Mouse (Mus musculus) splenic B cell, adult 2 months (primary cell): Measurements from ENCODE around the gene Tenm4.

ENCODE experiments used
- DNase-seq: peaks from one replicate; pipeline ENCODE4 v3.0.0-alpha.2; 2011; ENCODE audit warnings: low read depth, low spot score
- H3K27me3 ChIP-seq: 2 replicates; pipeline ENCODE4 v1.6.1; 2012; ENCODE audit warnings: mild to moderate bottlenecking, low read length, moderate library complexity, mixed read lengths; ENCODE audit not compliant: control insufficient read depth, poor library complexity, insufficient read depth, severe bottlenecking
- H3K36me3 ChIP-seq: 2 replicates; pipeline ENCODE4 v1.6.1; 2012; ENCODE audit warnings: mild to moderate bottlenecking, low read length, moderate library complexity, mixed read lengths; ENCODE audit not compliant: control insufficient read depth, poor library complexity, insufficient read depth, severe bottlenecking

The Tenm4 gene

DNA sequence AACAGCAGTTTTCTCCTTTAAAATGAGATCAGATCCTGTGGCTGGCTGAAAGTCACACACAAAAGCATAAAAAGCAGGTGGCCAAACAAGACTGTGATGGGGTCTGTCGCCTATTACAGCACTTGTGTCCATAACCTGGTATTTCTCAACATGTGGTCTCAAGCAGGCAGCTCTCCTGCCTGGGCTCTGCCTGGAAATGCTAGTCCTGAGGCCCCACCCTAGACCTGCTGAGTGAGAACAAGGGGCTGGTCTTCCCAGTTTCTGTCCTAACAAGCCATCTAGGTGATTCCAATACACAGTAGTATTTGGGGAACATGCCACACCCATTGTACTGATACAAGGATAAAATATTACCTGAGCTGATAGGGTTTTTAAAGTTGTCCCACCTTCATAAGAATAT, 73.8 kb downstream of the Tenm4 start:
- DNase-seq, result no peak
- Histone ChIP-seq H3K27me3 (no peaks in the 10 kb centered on the region), H3K36me3 (no peaks in the 10 kb centered on the region)

- H3K36me3 ChIP-seq, result no peaks in the 10 kb centered on the region
- no peak for DNase-seq
- no peaks in the 10 kb centered on the region for H3K27me3 ChIP-seq
Measured at GRCm38 (mm10) chr7:96259630-96260029, 88.6 kb downstream of the Tenm4 start.

GRCm38 (mm10) chr7:96262182-96262581, 91.1 kb downstream of the Tenm4 start:
- Histone ChIP-seq H3K36me3 (no peaks in the 10 kb centered on the region), H3K27me3 (no peaks in the 10 kb centered on the region)
- DNase-seq, result no peak

DNA sequence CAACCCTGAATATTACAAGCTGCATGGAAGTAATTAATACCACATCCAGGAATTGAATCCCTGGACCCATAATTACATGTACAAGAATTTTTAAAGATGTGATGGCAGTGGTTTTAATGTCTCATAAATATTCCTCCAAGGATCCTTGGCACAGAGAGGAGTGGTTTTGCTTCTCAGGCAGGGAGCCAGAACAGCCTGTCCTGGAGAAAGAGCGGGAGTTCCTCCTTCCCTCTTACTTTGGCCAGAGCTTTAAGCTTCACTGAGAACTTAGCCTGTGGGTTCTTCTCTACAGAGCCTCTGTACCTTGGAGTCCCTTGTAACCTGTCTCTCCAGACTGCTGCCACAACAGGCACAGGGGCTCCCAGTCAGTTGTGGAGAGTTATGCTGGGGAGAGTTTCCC, 94.9 kb downstream of the Tenm4 start:
- H3K27me3 ChIP-seq, result no peaks in the 10 kb centered on the region
- H3K36me3 ChIP-seq, result no peaks in the 10 kb centered on the region
- no peak for DNase-seq

GRCm38 (mm10) chr7:96267266-96267665, 96.2 kb downstream of the Tenm4 start:
- no peaks in the 10 kb centered on the region for H3K36me3 ChIP-seq
- no peak for DNase-seq
- no peaks in the 10 kb centered on the region for H3K27me3 ChIP-seq

DNA sequence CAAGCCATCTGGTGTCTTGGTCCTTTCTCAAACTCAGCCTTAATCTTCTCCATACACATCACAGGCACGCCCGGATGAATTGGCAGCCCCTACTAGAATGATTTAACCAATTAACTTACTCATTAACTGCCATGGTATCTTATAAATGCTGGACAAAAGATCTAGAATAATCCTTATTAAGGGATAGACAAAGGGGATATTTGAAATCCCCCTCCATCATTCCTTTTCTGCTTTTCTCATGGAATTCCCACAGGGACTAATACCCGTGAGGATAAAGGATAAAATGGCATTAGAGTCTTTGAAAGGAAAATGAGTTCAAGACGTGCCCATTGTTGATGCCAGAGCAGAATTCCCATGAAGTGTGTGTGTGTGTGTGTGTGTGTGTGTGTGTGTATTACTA, 99.6 kb downstream of the Tenm4 start:
- no peaks in the 10 kb centered on the region for H3K27me3 ChIP-seq
- no peak for DNase-seq
- H3K36me3 ChIP-seq, result no peaks in the 10 kb centered on the region

DNA sequence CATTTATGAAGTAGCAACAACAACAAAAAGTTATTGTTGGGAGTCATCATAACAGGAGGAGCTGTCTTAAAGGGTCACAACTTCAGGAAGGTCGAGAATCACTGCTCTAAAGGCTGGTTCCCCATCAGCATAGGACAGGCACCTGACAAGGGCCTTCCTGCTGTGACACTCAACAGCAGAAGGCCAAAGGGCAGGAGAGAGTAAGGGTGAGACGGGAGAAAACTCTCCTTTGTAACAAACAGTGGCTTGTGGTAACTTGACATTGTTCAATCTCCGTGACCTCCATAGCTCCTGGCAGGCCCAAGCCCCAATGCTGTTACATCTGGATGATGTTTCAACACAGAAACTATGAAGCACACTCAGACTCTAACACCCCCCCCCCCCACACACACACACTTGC, 101.0 kb downstream of the Tenm4 start:
- no peaks in the 10 kb centered on the region for H3K36me3 ChIP-seq
- H3K27me3 ChIP-seq, result no peaks in the 10 kb centered on the region
- DNase-seq, result no peak

GRCm38 (mm10) chr7:96274486-96274885, 103.4 kb downstream of the Tenm4 start:
- Histone ChIP-seq H3K27me3 (no peaks in the 10 kb centered on the region), H3K36me3 (no peaks in the 10 kb centered on the region)
- DNase-seq, result no peak

- Histone ChIP-seq H3K36me3 (no peaks in the 10 kb centered on the region), H3K27me3 (no peaks in the 10 kb centered on the region)
- no peak for DNase-seq
Measured at GRCm38 (mm10) chr7:96277550-96277949, 106.5 kb downstream of the Tenm4 start.

GRCm38 (mm10) chr7:96278378-96278777, 107.3 kb downstream of the Tenm4 start:
- DNase-seq, result no peak
- no peaks in the 10 kb centered on the region for H3K36me3 ChIP-seq
- H3K27me3 ChIP-seq, result no peaks in the 10 kb centered on the region

- no peaks in the 10 kb centered on the region for H3K36me3 ChIP-seq
- H3K27me3 ChIP-seq, result no peaks in the 10 kb centered on the region
- no peak for DNase-seq
Measured at GRCm38 (mm10) chr7:96280795-96281194, 109.7 kb downstream of the Tenm4 start.

- Histone ChIP-seq H3K27me3 (no peaks in the 10 kb centered on the region), H3K36me3 (no peaks in the 10 kb centered on the region)
- DNase-seq, result no peak
Measured at GRCm38 (mm10) chr7:96290576-96290975, 119.5 kb downstream of the Tenm4 start.

GRCm38 (mm10) chr7:96295959-96296358, 124.9 kb downstream of the Tenm4 start:
- DNase-seq, result peak; percentile 3
- no peaks in the 10 kb centered on the region for H3K27me3 ChIP-seq
- H3K36me3 ChIP-seq, result no peaks in the 10 kb centered on the region

DNA sequence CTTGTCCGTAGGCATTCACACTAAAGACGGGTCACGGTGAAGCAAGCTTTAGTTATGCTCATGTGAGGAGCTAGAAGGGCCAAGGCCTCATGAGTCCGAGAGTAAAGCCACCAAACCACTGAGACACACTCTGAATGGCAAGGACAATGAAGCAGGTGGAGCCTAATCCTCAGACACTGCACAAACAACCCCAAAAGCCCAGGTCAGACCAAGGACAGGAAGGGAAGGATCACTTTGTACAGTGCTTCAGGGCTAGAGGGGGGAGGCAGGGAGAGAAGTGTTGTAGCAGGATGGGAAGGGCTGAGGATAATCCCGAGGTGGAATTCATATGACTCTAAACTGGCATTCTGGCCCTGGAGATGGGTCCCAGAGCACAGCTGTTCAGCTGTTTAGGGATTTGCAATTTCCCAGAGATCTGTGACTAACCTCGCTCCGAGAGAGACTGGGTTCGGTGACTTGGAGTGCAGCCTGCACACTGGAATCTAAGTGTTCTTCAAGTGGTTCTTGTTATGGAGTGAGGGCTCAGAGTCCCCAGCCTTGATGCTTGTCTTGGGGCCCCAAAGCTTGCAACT, 129.9 kb downstream of the Tenm4 start:
- Histone ChIP-seq H3K36me3 (no peaks in the 10 kb centered on the region), H3K27me3 (no peaks in the 10 kb centered on the region)
- DNase-seq, result no peak

- Histone ChIP-seq H3K27me3 (no peaks in the 10 kb centered on the region), H3K36me3 (no peaks in the 10 kb centered on the region)
- no peak for DNase-seq
Measured at GRCm38 (mm10) chr7:96301813-96302212, 130.8 kb downstream of the Tenm4 start.

DNA sequence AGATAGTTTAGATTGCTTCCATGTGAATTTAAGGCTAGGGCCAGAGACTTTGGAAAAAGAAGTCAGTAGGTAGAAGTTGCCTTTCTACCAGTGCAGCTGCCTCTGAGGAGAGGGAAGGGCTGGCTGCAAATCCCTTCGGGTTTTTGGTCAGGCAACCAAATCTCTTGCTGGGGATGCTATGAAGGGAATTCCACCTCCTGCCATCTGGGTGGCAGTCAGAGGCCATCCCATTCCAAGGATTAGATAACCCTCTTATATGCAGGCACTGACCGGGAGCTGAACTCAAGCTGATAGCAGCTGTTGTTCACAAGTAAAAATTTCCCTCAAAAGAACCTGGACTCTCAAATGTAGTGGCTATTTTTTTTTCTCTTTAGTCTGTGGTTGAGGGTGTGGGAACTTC, 132.9 kb downstream of the Tenm4 start:
- no peaks in the 10 kb centered on the region for H3K36me3 ChIP-seq
- no peak for DNase-seq
- no peaks in the 10 kb centered on the region for H3K27me3 ChIP-seq
